ENCODE assay signal across 14 mouse cellular contexts in genomic region chr4:148982274-148982673, GRCm38 (mm10).
"Had no signal": no experiment of that assay in that cellular context is flagged by ENCODE, and none has a peak within 500 bp of the region (broad histone marks: within the 10 kb centered on the region; RNA-seq: fewer than 3 reads in every experiment).

No protein-coding gene starts in this region.

- H3K27me3 ChIP-seq: neural tube, embryonic 12.5 days; stomach, embryonic 15.5 days had no signal

- ATAC-seq: intestine, postnatal 0 days had no signal

- H3K27ac ChIP-seq: kidney, postnatal 0 days; liver, embryonic 14.5 days; midbrain, embryonic 10.5 days; neural tube, embryonic 12.5 days; stomach, embryonic 15.5 days had no signal

- H3K9me3 ChIP-seq: midbrain, embryonic 10.5 days; neural tube, embryonic 12.5 days; stomach, embryonic 15.5 days had no signal

- H3K36me3 ChIP-seq: neural tube, embryonic 12.5 days; stomach, embryonic 15.5 days had no signal

- H3K4me3 ChIP-seq: midbrain, embryonic 10.5 days; neural tube, embryonic 12.5 days; stomach, embryonic 15.5 days had no signal

- DNase-seq: kidney, adult 8-10 months; kidney, postnatal 36 days; lung, adult 18-20 months; lung, postnatal 36 days; retina, postnatal 1 day; right cerebral cortex, postnatal 4 days; spleen, adult 18-20 months; thymus, postnatal 36 days had no signal

- H3K9ac ChIP-seq: liver, embryonic 14.5 days; neural tube, embryonic 12.5 days; stomach, embryonic 15.5 days had no signal

- H3K4me2 ChIP-seq: neural tube, embryonic 12.5 days; stomach, embryonic 15.5 days had no signal
